Mouse (Mus musculus) gastrocnemius, postnatal 14 days (tissue): ENCODE measurements at regions not wholly inside any gene's neighbourhood (a gene's known extent, or its start where the extent isn't known, plus 50 kb on each side); places are given as distances from the start of the nearest gene placed in this dataset.
A peak's percentile ranks its signal among the peaks of the same experiment; 100 is the strongest.

ENCODE experiments used
- DNase-seq: peaks from one replicate; pipeline ENCODE4 v3.0.0; 2021; ENCODE audit warnings: mixed read lengths
- intact Hi-C: fragments of 180-260 bp; cut with DNase I; formaldehyde crosslinking; loops from one replicate; pipeline ENCODE4 v1.15.1; 2025; ENCODE audit warnings: low total_unique reads

DNA sequence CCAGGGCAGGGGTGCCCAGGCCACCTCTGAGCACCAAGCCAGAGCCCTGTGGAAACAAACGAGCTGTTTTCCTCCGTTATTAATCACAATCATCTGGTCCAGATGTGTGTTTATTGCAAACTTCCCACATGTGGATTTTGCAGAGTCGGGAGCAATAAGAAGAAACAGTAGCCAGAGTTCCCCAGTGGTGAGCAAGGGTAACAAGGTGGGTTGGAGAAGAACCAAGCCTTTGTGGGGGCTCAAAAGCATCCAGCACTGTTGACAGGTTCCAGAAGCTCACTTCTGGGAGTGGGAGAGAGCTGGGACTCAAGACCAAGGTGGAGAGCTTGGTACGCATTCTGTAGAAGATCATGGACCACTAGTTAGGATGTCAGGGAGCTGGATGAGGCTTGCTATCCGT is 63.6 kb downstream of the Hif1an start:
- intact Hi-C loops: no loop called here
- no peak for DNase-seq

DNA sequence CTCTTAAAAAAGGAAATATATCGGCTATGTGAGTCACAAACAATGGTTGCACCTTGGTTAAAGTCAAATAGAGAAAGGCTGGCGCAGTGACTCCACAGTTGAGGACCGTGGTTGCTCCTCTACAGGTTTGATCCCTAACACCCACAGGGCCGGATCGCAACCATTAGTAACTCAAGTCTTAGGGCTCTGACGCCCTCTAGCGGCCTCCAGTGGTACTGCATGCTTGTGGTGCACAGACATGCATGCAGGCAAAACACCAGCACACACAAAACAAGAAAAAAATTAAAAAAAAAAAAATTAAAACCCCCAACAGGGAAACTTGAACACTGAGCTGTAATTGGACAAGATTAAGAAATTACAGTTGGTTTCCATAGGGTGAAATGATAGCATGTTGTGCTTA is 67.1 kb downstream of the Hif1an start:
- intact Hi-C loops: no loop called here
- no peak for DNase-seq

DNA sequence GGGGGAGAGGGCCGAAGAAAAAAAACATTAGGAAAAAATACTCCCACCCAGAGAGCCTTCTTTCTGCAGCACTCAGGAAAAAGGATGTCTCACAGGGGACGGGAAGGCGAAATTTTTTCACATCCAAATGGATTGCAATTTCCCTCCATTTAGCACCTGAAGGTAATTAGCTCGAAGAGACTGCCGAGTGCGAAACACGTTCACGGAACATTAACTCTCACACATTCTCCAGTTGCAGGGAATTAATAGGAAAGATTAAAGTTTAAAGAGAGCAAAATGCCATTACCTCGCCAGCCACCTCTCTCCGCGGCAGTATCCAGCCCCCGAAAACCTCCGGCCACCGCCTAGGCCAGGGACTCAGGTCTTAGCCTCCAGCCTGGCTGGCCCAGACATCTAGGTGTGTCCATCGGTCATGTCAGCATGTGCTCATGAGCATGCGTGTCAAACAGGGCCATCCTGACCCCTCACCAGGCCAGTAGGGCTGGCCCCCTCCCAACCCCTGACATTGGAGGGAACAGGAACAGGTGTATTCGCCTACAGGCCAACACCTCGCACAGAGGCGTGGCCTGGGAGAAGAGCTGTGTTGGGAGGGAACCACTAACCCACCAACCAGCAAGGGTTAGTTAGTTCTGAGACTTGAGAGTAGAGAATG is 68.8 kb downstream of the Hif1an start:
- intact Hi-C loops: no loop called here
- no peak for DNase-seq

DNA sequence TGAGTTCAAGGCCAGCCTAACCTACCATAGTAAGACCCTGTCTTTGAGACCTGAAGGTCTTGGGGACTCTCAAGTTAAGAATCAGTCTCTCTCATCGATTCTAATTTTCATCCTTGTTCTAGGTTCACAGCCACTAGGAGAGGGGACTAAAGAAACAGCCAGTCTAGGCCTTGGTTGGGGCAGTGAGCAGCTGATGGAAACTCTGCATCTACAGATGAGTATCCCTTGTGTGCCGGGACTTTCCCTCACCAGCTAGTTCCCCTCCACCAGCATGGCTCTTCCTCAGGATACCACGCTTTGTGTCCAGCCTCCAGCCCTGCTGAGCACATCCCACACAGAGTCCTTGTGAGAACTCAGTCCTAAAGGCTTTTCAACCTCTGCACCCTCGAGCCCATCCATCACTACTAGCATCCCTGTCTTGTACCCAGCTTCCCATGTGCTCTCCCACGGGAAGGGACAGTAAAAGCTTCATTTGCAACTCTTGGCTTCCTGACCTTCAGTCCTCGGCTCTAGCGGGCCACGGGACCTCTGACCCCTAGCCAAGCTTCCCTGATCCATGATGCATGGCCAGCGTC is 74.6 kb downstream of the Hif1an start:
- intact Hi-C loops: no loop called here
- no peak for DNase-seq

DNA sequence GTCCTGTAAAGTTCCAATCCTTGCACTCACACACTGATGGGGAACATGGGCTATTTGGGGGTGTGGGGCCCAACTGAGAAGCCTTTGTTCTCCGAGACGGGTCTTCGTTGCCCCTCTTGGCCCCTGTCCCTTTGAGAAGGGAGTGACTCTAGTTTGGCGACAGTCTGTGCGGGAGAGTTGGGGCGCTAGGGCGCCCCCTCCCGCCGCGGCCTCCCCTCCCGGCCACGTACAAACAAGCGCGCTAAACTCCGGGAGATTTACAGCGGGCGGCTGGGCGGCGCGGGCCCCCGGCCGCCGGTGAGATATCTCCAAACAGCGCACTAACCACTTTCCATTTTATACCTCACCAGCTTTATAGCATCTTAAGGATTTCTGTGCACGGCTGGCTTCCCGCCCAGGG is 77.4 kb downstream of the Hif1an start:
- no peak for DNase-seq
- intact Hi-C loops: no loop called here

DNA sequence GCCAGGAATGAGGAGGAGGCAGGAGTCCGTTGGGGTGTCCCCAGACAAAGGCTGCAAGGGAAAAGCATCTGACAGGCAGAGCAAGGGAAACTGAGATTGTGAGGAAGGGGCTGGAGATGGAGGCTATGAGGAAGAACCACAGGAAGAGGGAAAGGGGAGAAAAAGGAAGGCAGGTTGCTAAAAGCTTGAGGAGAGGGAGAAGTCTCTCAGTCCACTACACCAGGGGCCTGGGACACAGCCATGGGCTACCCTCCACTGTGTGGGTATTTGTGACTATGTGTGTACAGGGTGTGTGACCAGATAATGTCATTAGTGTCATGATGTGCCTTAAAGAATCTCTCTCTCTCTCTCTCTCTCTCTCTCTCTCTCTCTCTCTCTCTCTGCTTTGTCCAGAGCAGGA is 77.9 kb downstream of the Hif1an start:
- no peak for DNase-seq
- intact Hi-C loops: no loop called here

DNA sequence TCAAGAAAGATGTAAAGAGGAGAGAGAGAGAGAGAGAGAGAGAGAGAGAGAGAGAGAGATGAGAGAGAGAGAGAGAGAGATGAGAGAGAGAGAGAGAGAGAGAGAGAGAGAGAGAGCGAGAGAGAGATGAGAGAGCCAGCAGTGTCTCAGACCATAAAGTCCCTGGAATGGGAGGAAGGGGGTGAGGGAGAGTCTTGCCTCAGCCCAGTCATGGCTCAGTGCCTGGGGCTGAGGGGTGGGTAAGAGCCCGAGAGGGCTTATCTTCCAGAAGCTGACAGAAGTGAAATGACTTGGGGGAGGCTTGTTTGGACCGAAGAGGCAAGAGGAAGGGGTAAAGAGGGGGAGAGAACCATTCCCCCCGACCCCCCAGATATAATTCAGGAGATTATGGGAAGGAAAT is 79.6 kb downstream of the Hif1an start:
- DNase-seq: no peak
- intact Hi-C loops: no loop called here

DNA sequence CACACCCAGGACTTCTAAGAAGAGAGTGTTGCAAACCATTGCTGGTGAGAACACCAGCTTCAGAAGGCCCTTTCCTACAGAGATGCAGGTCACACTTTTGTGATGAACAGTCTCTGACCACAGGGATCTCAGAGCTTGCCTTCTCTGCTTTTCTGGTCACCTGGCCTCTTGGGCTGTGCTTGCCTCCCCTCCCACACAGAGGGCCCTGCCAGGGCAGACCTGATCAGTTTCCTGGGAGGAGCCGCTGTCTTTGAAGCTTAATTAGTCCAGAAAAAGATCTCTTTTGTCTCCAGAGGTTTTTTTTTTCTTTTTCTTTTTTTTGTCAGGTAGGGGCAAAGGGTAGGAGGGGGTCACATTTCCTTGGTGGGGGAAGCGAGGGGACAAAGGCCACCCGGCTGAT is 81.7 kb downstream of the Hif1an start:
- no peak for DNase-seq
- intact Hi-C loops: no loop called here

DNA sequence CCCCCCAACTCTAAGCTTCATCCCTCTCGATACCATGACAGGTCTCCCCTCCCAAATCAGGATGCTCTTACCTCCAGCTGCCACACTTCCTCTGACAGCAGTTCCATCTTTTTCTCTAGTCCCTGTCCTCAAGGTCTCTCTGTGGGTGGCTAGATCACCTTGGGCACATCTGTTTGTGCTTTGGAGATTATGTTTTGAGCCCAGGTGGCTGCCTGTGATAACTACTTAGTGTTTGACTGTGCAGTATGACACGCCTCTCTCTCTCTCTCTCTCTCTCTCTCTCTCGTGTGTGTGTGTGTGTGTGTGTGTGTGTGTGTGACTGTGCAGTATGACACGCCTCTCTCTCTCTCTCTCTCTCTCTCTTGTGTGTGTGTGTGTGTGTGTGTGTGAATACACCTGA is 82.3 kb downstream of the Hif1an start:
- intact Hi-C loops: no loop called here
- no peak for DNase-seq

DNA sequence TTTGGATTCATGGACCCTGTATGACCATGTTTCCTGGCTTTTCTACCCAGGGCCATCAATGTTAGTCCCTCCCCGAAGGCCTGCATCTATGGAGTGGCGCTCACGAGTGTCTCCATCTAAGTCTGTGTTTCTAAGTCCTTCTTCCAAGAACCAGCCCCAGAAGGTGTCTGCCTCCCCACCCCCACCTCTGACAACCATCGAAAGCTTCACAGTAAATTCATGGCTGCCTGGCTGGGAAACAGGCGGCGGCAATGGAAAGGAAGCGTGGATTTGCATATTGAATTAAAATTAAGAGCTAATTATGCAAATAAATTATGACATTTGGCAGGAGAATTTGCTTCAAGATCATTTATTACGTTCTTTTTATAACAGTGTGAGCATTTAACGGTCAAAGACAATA is 83.9 kb downstream of the Hif1an start:
- no peak for DNase-seq
- intact Hi-C loops: no loop called here

DNA sequence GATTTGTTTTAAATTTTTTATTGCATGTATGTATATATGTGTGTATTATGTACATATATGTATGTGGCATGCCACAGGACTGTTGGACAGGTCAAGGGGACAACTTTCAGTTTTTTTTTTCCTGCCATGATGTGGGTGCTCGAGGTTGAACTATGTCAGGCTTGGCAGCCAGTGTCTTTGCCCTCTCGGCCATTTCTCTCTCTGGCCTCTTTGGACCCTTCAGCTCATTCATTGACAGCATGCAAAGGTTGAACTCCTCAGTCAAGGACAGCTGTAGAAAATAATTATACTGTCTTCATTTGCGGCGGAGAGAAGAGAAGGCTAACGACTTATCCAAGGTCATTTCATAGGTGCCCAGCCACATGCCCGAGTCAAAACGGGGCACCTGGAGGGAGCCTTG is 86.6 kb downstream of the Hif1an start:
- no peak for DNase-seq
- intact Hi-C loops: no loop called here

DNA sequence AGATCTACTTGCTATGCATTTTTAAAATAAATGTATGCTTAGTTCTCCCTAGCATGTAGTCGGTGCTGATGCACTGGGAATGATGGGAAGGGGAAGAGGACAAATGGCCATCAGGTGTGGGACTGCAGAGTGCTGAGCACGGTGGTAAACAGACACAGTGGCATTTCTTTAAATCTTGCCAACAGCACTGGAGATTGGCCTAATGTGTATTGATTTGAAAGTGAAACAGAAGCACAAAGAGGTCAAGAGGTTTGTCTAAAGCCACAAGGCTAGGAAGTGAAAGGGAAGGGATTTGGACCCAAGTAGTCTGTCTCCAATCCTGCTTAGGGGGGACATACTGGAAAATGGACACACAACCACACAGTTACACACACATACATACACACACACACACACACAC is 88.2 kb downstream of the Hif1an start:
- DNase-seq: no peak
- intact Hi-C loops: loop anchor here (10.0 kb wide), 1 partner anchor 244 kb away; no protein-coding TSS in a partner anchor

DNA sequence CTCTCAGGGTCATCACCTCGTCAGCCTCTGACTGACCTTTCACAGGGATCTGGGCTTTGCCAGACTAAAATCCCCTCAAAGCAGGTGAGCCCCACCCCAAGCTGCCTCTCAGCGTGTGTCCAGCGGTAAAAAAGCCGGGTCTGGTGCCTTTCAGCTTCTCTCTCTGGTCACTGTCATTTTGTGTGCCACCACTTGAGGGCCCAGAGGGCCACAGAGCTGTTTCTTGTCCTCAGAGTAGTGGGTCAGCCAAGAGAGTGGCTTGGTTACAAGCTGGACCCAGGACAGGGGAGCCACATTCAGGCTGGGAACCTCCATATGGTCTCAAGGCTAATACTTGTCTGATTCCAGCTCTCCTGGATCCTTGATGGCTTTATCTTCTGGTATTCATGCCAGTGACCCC is 89.0 kb downstream of the Hif1an start:
- intact Hi-C loops: loop anchor here (10.0 kb wide), 1 partner anchor 243 kb away; no protein-coding TSS in a partner anchor
- DNase-seq: peak; percentile 19

DNA sequence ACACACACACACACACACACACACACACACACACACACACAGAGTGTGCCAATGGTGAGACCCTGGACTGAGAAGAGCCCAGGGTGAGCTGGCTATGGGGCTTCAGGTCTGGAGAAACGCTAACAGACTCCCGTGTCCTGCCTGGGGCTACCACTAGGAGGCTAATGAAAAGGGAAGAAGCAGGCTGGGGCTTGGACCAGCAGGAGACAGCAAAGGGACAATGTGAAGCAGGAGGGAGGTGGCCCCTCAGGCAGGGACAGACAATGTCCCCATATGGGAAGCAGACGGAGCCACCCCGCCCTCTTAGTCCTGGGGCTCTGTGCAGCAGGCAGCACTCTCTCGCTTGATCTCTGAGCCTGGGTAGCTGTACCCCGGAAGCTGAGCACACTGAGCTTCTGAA is 93.1 kb downstream of the Hif1an start:
- DNase-seq: peak; percentile 42
- intact Hi-C loops: loop anchor here (10.0 kb wide), 1 partner anchor 239 kb away; no protein-coding TSS in a partner anchor

DNA sequence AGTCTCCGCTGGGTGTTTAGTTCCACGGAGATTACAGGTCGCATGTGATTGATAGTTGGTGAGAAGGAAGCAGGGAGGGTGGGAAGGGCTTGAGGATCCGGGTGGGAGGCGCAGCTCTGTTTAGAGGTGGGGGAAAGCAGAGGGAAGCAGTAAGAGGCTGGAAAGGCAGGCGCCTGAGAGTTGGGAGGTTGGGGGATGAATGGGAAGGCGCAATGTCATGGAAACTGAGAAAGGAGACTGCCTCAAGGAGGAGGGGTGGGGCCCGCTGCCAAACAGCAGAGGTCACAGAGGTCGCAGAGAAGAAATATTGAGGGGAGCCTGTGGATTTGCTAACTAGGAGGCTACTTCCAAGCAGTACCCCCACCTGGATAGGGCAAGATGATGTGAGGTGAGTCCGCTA is 96.5 kb upstream of the Pax2 start:
- no peak for DNase-seq
- intact Hi-C loops: loop anchor here (10.0 kb wide), 1 partner anchor 235 kb away; no protein-coding TSS in a partner anchor

DNA sequence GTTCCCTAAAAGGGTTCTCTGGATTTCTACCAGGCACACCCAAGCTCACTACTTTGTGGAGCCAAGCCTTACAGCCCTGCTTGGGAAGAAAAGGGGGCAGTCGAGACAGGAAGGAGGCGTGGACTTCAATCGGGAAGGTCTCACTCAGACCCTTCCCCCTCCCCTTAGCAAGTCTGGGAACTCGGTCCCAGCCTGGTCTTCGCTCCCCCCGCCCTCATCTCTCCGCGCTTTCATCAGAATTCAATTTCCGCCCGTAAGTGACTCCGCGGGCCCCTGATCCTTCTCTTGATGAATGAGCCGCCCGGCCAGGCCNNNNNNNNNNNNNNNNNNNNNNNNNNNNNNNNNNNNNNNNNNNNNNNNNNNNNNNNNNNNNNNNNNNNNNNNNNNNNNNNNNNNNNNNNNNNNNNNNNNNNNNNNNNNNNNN is 86.3 kb upstream of the Pax2 start:
- DNase-seq: no peak
- intact Hi-C loops: no loop called here

DNA sequence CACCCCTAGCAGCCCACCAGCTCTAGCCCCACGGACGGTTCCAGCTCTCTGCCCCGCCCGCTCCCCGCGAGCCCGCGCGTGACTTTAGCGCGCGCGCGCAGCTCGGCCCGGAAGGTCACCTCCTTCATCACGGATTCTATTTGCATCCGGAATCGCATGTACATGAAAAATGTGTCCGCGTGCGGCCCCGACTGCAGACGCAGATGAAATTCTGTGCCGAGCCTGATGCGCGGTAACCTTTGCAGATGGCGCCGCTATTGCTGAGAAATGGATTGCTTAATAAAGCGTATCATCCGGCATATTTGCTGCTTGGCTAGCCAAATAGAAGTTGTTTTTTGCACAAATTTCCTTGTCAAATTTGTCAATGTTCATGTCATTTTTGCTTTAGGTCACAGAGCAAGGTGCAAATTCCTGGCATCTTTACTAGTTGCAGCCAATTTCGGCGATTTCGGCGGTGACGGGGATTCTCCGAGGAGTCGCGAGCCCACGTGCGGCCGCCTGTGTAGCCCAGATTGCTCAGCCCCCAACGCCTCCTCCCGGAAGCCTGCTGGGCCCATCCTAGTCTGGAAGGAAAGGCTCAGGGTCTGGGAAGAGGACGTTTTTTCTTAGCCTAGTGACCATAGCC is 81.1 kb upstream of the Pax2 start:
- intact Hi-C loops: no loop called here
- DNase-seq: no peak

DNA sequence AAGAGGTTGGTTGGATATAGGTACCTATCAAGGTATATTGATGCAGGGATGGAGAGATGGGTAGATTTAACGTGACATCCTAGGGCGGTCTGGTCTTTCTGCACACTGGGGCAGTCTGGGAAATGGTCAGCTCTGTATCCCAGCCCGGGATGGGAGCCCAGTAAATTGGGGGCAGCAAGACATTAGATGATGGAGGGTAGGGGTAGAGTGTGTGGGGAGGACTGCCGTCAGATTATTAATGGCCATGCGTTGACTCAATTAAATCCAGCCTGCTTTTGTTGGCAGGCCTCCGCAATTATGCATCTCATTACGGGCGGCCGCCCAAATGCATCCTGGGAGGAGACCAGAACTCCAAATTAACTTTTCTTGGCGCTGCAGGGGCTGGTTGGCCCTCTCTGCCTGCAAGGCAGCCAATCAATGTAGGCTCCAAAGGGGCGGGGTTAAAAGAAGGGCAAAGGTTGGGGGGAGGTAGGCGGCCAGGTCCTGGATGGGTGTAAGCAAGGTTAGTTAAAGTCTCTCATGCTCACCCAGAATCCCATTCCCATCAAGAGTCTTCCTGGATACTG is 79.2 kb upstream of the Pax2 start:
- no peak for DNase-seq
- intact Hi-C loops: no loop called here

DNA sequence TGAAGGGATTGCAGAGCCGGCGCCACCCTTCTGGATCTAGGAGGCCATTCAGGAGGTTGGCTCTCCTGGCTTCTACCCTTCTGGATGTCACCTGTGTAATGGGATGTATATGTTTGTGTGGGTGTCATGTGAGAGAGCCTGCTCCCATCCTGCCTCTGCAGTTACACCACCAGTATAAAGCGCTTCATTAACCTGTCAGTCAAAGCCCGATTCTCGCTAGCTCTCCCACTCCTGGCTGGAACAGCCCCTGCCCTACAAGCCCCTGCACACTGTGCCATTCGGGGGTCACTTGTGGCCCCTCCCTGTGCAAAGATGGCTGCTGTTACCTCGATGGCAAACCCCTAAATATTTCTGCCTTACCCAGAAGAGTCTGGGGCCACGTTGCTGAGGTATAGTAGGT is 78.5 kb upstream of the Pax2 start:
- intact Hi-C loops: no loop called here
- no peak for DNase-seq

DNA sequence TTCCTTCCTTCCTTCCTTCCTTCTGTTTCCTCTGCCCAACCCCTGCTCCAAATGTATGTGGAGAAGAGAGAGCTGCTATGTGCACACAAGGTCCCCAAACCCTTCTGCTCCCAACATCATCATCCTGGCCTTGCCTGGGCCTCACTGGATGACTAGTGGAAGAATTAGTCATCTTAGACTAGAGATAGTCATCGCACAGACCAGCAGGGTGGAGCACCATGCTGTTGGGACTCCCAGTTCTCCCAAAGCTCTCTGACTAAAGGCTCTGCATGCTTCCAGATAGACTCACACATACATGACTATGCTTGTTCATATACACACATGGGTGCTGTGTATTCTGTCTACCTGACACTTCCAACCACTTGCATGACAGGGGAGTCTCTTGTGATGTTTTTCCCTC is 77.2 kb upstream of the Pax2 start:
- DNase-seq: no peak
- intact Hi-C loops: no loop called here

DNA sequence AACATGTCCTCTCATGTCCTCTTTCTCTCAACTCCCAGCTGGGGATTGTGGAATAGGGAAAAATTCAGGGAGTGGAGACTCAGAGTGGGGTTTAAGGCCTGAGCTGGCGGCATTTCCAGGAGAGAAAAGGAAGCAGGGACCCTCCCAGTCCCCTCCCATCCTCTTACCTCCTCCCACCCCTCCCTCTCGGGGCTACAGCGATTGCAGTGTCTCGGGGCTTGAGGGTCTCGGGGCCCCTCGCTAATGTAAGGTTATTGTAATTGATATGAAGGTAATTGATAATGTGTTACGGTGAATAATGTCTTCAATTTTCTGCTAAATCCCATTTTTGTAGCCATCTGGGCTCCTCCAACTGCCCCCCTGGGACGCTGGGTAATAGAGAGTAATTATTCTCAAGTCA is 74.2 kb upstream of the Pax2 start:
- DNase-seq: no peak
- intact Hi-C loops: no loop called here
